11 mouse cellular contexts compared by ENCODE assay signal in the genomic region with DNA sequence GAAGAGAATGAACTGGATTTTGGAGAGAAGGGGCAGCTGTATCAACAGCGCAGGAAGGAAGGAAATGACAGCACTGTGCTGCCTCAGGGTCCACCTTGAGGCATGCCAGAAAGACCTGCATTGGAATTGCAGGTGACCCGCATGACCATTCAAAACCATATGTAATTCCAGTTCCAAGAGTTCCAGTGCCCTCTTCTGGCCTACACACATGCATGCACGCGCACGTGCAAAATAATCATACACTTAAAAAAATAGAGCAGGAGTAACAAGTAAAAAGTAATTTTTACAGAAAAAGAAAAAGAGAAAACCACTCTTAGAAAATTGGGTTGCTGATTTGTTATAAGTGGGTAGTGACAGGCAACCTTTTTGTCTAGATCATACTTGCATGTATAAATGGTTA. TPM values are rescaled to one million over a fixed set of nuclear protein-coding genes. Genes with fewer than 3 reads are reported as not detected.
DNase-seq lines count a peak whose midpoint lies in the region; ATAC-seq and TF ChIP-seq lines count a peak whose summit lies in the region.
"Had no signal": no experiment of that assay in that cellular context is flagged by ENCODE, and none has a peak within 500 bp of the region (broad histone marks: within the 10 kb centered on the region; RNA-seq: fewer than 3 reads in every experiment).

No protein-coding gene starts in this region.

- no peaks in the 10 kb centered on the region for H3K27me3 ChIP-seq in lung, postnatal 0 days (replicated peaks; ENCODE audit: insufficient read depth, low read length)
- H3K27me3 ChIP-seq: embryonic facial prominence, embryonic 15.5 days; neural tube, embryonic 12.5 days had no signal

- H3K4me3 ChIP-seq in lung, postnatal 0 days (ENCODE audit: low read depth, low read length): no peak overlapping the region
- H3K4me3 ChIP-seq: embryonic facial prominence, embryonic 15.5 days; neural tube, embryonic 12.5 days had no signal

- no peak for TF ChIP-seq EP300 in lung, postnatal 0 days (IDR thresholded peaks at IDR 0.05)

- no peak for ATAC-seq in lung, postnatal 0 days

- no peaks in the 10 kb centered on the region for H3K9me3 ChIP-seq in lung, postnatal 0 days (ENCODE audit: low read length)
- H3K9me3 ChIP-seq: embryonic facial prominence, embryonic 15.5 days; neural tube, embryonic 12.5 days had no signal

- H3K4me2 ChIP-seq in lung, postnatal 0 days (replicated peaks; ENCODE audit: low read depth, low read length): no peak overlapping the region
- H3K4me2 ChIP-seq: embryonic facial prominence, embryonic 15.5 days; neural tube, embryonic 12.5 days had no signal

- peak; percentile 64 for TF ChIP-seq CTCF in lung, postnatal 0 days (IDR thresholded peaks at IDR 0.05)

- no peaks in the 10 kb centered on the region for H3K4me1 ChIP-seq in lung, postnatal 0 days (ENCODE audit: insufficient read depth, low read depth, low read length)
- H3K4me1 ChIP-seq: embryonic facial prominence, embryonic 15.5 days; neural tube, embryonic 12.5 days had no signal

- 87% methylated on average over 5 of the region's 5 CpGs for WGBS in lung, postnatal 0 days

- H3K36me3 ChIP-seq in lung, postnatal 0 days (ENCODE audit: insufficient read depth, low read length): peaks cover 34% of the 10 kb centered on the region; the same call in 1 of the 2 replicates

- H3K9ac ChIP-seq in lung, postnatal 0 days (replicated peaks; ENCODE audit: low read depth): no peak overlapping the region
- H3K9ac ChIP-seq: embryonic facial prominence, embryonic 15.5 days; neural tube, embryonic 12.5 days had no signal

- H3K27ac ChIP-seq in lung, postnatal 0 days (ENCODE audit: low read length): no peak overlapping the region
- H3K27ac ChIP-seq: embryonic facial prominence, embryonic 15.5 days; neural tube, embryonic 12.5 days had no signal

- DNase-seq in heart, adult 11 months: peak; percentile 62
- no peak for DNase-seq in heart, adult 8-10 months (ENCODE audit: low spot score)
- DNase-seq in 3T3-L1 (ENCODE audit: low read depth, low spot score) (peak; percentile 63), NIH3T3 (ENCODE audit: low read depth) (peak; percentile 52)
- DNase-seq in lung, postnatal 0 days (ENCODE audit: low spot score): peak; percentile 30
- no peak for DNase-seq in urinary bladder, postnatal 10 days (ENCODE audit: low spot score)
- no peak for DNase-seq in neural tube, embryonic 10.5 days (ENCODE audit: extremely low spot score, low spot score)
- no peak for DNase-seq in left cerebral cortex, adult 18-20 months (ENCODE audit: low spot score in 2 of 2)

RNA-seq across cellular contexts. Expression of a gene that starts 7.4 kb away (rescaled TPM):
- total RNA-seq in heart, adult 8-10 months (2022): 10 to 100 TPM; 11.4 to 13.4 (median 11.9) TPM
- 32.8 and 37.0 TPM in 2 replicates for polyA plus RNA-seq in lung, postnatal 0 days (2015; fragmentation: Nextera tagmentation; extraction: Ambion mirVana)
- total RNA-seq in left cerebral cortex, adult 18-20 months (2021): 10 to 100 TPM; 42.3 to 54.0 TPM

RNA-seq across cellular contexts. Expression of a gene that starts 33.1 kb away (rescaled TPM):
- 1 to 10 TPM; 2.8 to 3.7 (median 3.3) TPM for total RNA-seq in heart, adult 8-10 months (2022)
- 2.6 and 3.0 TPM in 2 replicates for polyA plus RNA-seq in lung, postnatal 0 days (2015; fragmentation: Nextera tagmentation; extraction: Ambion mirVana)
- total RNA-seq in left cerebral cortex, adult 18-20 months (2021): 10 to 100 TPM; 15.5 to 15.7 TPM

RNA-seq across cellular contexts. Expression of a gene that starts 33.5 kb away (rescaled TPM):
- 10 to 100 TPM; 51.0 to 56.3 (median 55.1) TPM for total RNA-seq in heart, adult 8-10 months (2022)
- 9.1 and 11.0 TPM in 2 replicates for polyA plus RNA-seq in lung, postnatal 0 days (2015; fragmentation: Nextera tagmentation; extraction: Ambion mirVana)
- total RNA-seq in left cerebral cortex, adult 18-20 months (2021): 10 to 100 TPM; 47.1 to 47.5 TPM

RNA-seq across cellular contexts. Expression of a gene that starts 35.0 kb away (rescaled TPM):
- 10 to 100 TPM; 23.8 to 31.2 (median 29.1) TPM for total RNA-seq in heart, adult 8-10 months (2022)
- 26.3 and 30.9 TPM in 2 replicates for polyA plus RNA-seq in lung, postnatal 0 days (2015; fragmentation: Nextera tagmentation; extraction: Ambion mirVana)
- total RNA-seq in left cerebral cortex, adult 18-20 months (2021): 10 to 100 TPM; 81.8 to 96.5 TPM

RNA-seq across cellular contexts. Expression of a gene that starts 43.2 kb away (rescaled TPM):
- total RNA-seq in heart, adult 8-10 months (2022): under 1 TPM in 1 of 4 experiments, not detected in 3; 0.09 TPM
- polyA plus RNA-seq in lung, postnatal 0 days (2015; fragmentation: Nextera tagmentation; extraction: Ambion mirVana): 1.1 TPM in 2 replicates
- 10 to 100 TPM; 10.4 to 10.9 TPM for total RNA-seq in left cerebral cortex, adult 18-20 months (2021)
- total RNA-seq: heart, postnatal 4 days had no signal

Comparison
In these comparisons a context has a peak if more than half of its experiments do, and no peak if none do; other contexts are left out.
1. DNase-seq: peak in heart, adult 11 months (single experiment), 3T3-L1 (single experiment), NIH3T3 (single experiment) and lung, postnatal 0 days (single experiment); none in heart, adult 8-10 months (single experiment), urinary bladder, postnatal 10 days (single experiment), neural tube, embryonic 10.5 days (single experiment) and left cerebral cortex, adult 18-20 months (0 of 2).